ENCODE assay signal across 8 mouse cellular contexts in genomic region chr15:25428551-25428950, GRCm38 (mm10). TPM values are rescaled to one million over a fixed set of nuclear protein-coding genes. Genes with fewer than 3 reads are reported as not detected.
DNase-seq lines count a peak whose midpoint lies in the region; ATAC-seq and TF ChIP-seq lines count a peak whose summit lies in the region.

No protein-coding gene starts in this region.

- no peaks in the 10 kb centered on the region for H3K27me3 ChIP-seq in forebrain, postnatal 0 days (ENCODE audit: insufficient read depth, low read length)
- no peaks in the 10 kb centered on the region for H3K27me3 ChIP-seq in forebrain, embryonic 10.5 days (ENCODE audit: poor library complexity, severe bottlenecking)
- no peaks in the 10 kb centered on the region for H3K27me3 ChIP-seq in midbrain, embryonic 13.5 days
- no peaks in the 10 kb centered on the region for H3K27me3 ChIP-seq in midbrain, embryonic 10.5 days (ENCODE audit: low read depth, poor library complexity, severe bottlenecking)

- H3K4me3 ChIP-seq in forebrain, postnatal 0 days (ENCODE audit: low read depth, low read length), result no peak overlapping the region
- H3K4me3 ChIP-seq in forebrain, embryonic 10.5 days, result no peak overlapping the region
- no peak overlapping the region for H3K4me3 ChIP-seq in midbrain, embryonic 13.5 days (replicated peaks)
- no peak overlapping the region for H3K4me3 ChIP-seq in midbrain, embryonic 10.5 days

- no peak overlapping the region for H3K4me2 ChIP-seq in forebrain, postnatal 0 days (ENCODE audit: low read depth)
- H3K4me2 ChIP-seq in midbrain, embryonic 13.5 days (replicated peaks), result no peak overlapping the region

- DNase-seq in forebrain, postnatal 0 days, result peak; percentile 61
- no peak for DNase-seq in forebrain, embryonic 10.5 days (ENCODE audit: extremely low spot score, low spot score)
- no peak for DNase-seq in midbrain, embryonic 10.5 days (ENCODE audit: low spot score)
- DNase-seq in embryo, embryonic 10.5 days (ENCODE audit: low spot score), result peak; percentile 70
- DNase-seq in naive thymus-derived CD4-positive, alpha-beta T cell, adult 2 months (ENCODE audit: low read depth), result peak; percentile 41
- DNase-seq in ovary, postnatal 36 days (ENCODE audit: low spot score), result no peak
- no peak for DNase-seq in spleen, adult 12 weeks (ENCODE audit: low spot score)

- peak; percentile 36; the same call in 1 of the 2 replicates for ATAC-seq in forebrain, postnatal 0 days
- ATAC-seq in midbrain, embryonic 13.5 days, result 0 out of 2 replicates have a peak, but pooled peaks have one; percentile 9

- no peak overlapping the region for H3K27ac ChIP-seq in forebrain, postnatal 0 days (ENCODE audit: low read depth, low read length)
- H3K27ac ChIP-seq in forebrain, embryonic 10.5 days, result no peak overlapping the region
- H3K27ac ChIP-seq in midbrain, embryonic 13.5 days, result no peak overlapping the region
- H3K27ac ChIP-seq in midbrain, embryonic 10.5 days (replicated peaks), result no peak overlapping the region

- 39% methylated on average over 7 of the region's 7 CpGs for WGBS in forebrain, postnatal 0 days
- WGBS in forebrain, embryonic 10.5 days, result 52% methylated on average over 7 of the region's 7 CpGs
- WGBS in midbrain, embryonic 13.5 days, result 53% methylated on average over 7 of the region's 7 CpGs
- WGBS in midbrain, embryonic 10.5 days, result 55% methylated on average over 7 of the region's 7 CpGs

- TF ChIP-seq CTCF in forebrain, postnatal 0 days (IDR thresholded peaks at IDR 0.05; ENCODE audit: low read depth), result peak; percentile 76

- no peaks in the 10 kb centered on the region; the same call in 1 of the 2 replicates for H3K36me3 ChIP-seq in forebrain, postnatal 0 days (ENCODE audit: insufficient read depth)
- H3K36me3 ChIP-seq in forebrain, embryonic 10.5 days (replicated peaks), result no peaks in the 10 kb centered on the region
- H3K36me3 ChIP-seq in midbrain, embryonic 13.5 days, result peaks cover 3% of the 10 kb centered on the region; the same call in 1 of the 2 replicates
- no peaks in the 10 kb centered on the region for H3K36me3 ChIP-seq in midbrain, embryonic 10.5 days

- no peaks in the 10 kb centered on the region for H3K9me3 ChIP-seq in forebrain, postnatal 0 days (ENCODE audit: low read length)
- H3K9me3 ChIP-seq in forebrain, embryonic 10.5 days, result no peaks in the 10 kb centered on the region
- no peaks in the 10 kb centered on the region for H3K9me3 ChIP-seq in midbrain, embryonic 13.5 days
- H3K9me3 ChIP-seq in midbrain, embryonic 10.5 days (replicated peaks), result no peaks in the 10 kb centered on the region

- no peaks in the 10 kb centered on the region; the same call in 1 of the 2 replicates for H3K4me1 ChIP-seq in forebrain, postnatal 0 days (ENCODE audit: insufficient read depth)
- H3K4me1 ChIP-seq in forebrain, embryonic 10.5 days, result peaks cover 15% of the 10 kb centered on the region
- H3K4me1 ChIP-seq in midbrain, embryonic 13.5 days (replicated peaks), result 0 out of 2 replicates have a peak, but pooled peaks cover 6% of the 10 kb centered on the region
- peaks cover 6% of the 10 kb centered on the region; the same call in 1 of the 2 replicates for H3K4me1 ChIP-seq in midbrain, embryonic 10.5 days

- H3K9ac ChIP-seq in forebrain, postnatal 0 days, result no peak overlapping the region
- no peak overlapping the region for H3K9ac ChIP-seq in midbrain, embryonic 13.5 days (replicated peaks)

RNA-seq across cellular contexts. Expression of gene Basp1, which starts 15.0 kb away (rescaled TPM):
- total RNA-seq in forebrain, postnatal 0 days (2014; rRNA removed), result 1,159 and 1,218 TPM in 2 replicates
- 485 and 513 TPM in 2 replicates for polyA plus RNA-seq in forebrain, postnatal 0 days (2015; fragmentation: Nextera tagmentation; extraction: Ambion mirVana)
- polyA plus RNA-seq in forebrain, embryonic 10.5 days (2016; fragmentation: Nextera tagmentation; extraction: Ambion mirVana), result 30.6 and 35.0 TPM in 2 replicates
- 205 and 211 TPM in 2 replicates for polyA plus RNA-seq in midbrain, embryonic 13.5 days (2015; fragmentation: Nextera tagmentation; extraction: Ambion mirVana)
- polyA plus RNA-seq in midbrain, embryonic 10.5 days (2016; fragmentation: Nextera tagmentation; extraction: Ambion mirVana), result 37.6 and 53.3 TPM in 2 replicates

Comparison
In these comparisons a context has a peak if more than half of its experiments do, and no peak if none do; other contexts are left out.
1. DNase-seq: peak in forebrain, postnatal 0 days (single experiment), embryo, embryonic 10.5 days (single experiment) and naive thymus-derived CD4-positive, alpha-beta T cell, adult 2 months (single experiment); none in forebrain, embryonic 10.5 days (single experiment), midbrain, embryonic 10.5 days (single experiment), ovary, postnatal 36 days (single experiment) and spleen, adult 12 weeks (single experiment).